Mouse (Mus musculus) stomach, postnatal 0 days (tissue): ENCODE measurements at regions not wholly inside any gene's neighbourhood (a gene's known extent, or its start where the extent isn't known, plus 50 kb on each side); places are given as distances from the start of the nearest gene placed in this dataset.

ENCODE experiments used
- CTCF ChIP-seq: IDR thresholded peaks from 2 replicates; pipeline ENCODE4 v1.5.1; 2016; ENCODE audit warnings: antibody characterized with exemption, low read depth, mild to moderate bottlenecking, moderate library complexity
- EP300 ChIP-seq: optimal IDR thresholded peaks from 2 replicates; pipeline ENCODE3; 2016; ENCODE audit warnings: antibody characterized with exemption

- TF ChIP-seq EP300 = no peak
- TF ChIP-seq CTCF = no peak
Measured at GRCm38 (mm10) chr3:100394911-100395604, 94.1 kb downstream of the Tent5c start.
